ENCODE assay signal across 11 mouse cellular contexts in genomic region chr1:44155287-44155686, GRCm38 (mm10). TPM values are rescaled to one million over a fixed set of nuclear protein-coding genes. Genes with fewer than 3 reads are reported as not detected.
DNase-seq lines count a peak whose midpoint lies in the region; ATAC-seq and TF ChIP-seq lines count a peak whose summit lies in the region.
"Had no signal": no experiment of that assay in that cellular context is flagged by ENCODE, and none has a peak within 500 bp of the region (broad histone marks: within the 10 kb centered on the region; RNA-seq: fewer than 3 reads in every experiment).

No protein-coding gene starts in this region.

- peak; percentile 41; the same call in 1 of the 2 replicates for ATAC-seq in frontal cortex, adult (ENCODE audit: low TSS enrichment)
- no peak for ATAC-seq in stomach, postnatal 0 days (ENCODE audit: low FRiP score, low TSS enrichment)

- TF ChIP-seq EP300 in stomach, postnatal 0 days (optimal IDR thresholded peaks at IDR 0.05): no peak

- H3K36me3 ChIP-seq in stomach, postnatal 0 days (ENCODE audit: control insufficient read depth, insufficient read depth, low read length): peaks cover 8% of the 10 kb centered on the region

- H3K4me3 ChIP-seq in stomach, postnatal 0 days (ENCODE audit: low read depth, low read length): no peak overlapping the region
- H3K4me3 ChIP-seq: hindbrain, embryonic 15.5 days; limb, embryonic 13.5 days had no signal

- 95% methylated on average over 4 of the region's 4 CpGs for WGBS in stomach, postnatal 0 days

- H3K4me2 ChIP-seq in stomach, postnatal 0 days (replicated peaks; ENCODE audit: low read depth): no peak overlapping the region
- H3K4me2 ChIP-seq: hindbrain, embryonic 15.5 days; limb, embryonic 13.5 days had no signal

- no peak for DNase-seq in frontal cortex, postnatal 36 days (ENCODE audit: low spot score in 2 of 2)
- DNase-seq in lung, postnatal 10 days: peak; percentile 13
- no peak for DNase-seq in lung, postnatal 4 days
- DNase-seq in ZHBTc4 (ENCODE audit: low read depth, low spot score): peak; percentile 25
- no peak for DNase-seq in stomach, postnatal 0 days (ENCODE audit: low spot score)
- DNase-seq in left cerebral cortex, adult 11 months (ENCODE audit: low spot score): no peak
- no peak for DNase-seq in spleen, postnatal 10 days (ENCODE audit: low spot score in 2 of 2)
- DNase-seq: gastrocnemius, postnatal 14 days had no signal

- no peaks in the 10 kb centered on the region for H3K9me3 ChIP-seq in stomach, postnatal 0 days (ENCODE audit: control insufficient read depth, low read length)
- H3K9me3 ChIP-seq: hindbrain, embryonic 15.5 days; limb, embryonic 13.5 days had no signal

- no peaks in the 10 kb centered on the region for H3K27me3 ChIP-seq in stomach, postnatal 0 days (ENCODE audit: control insufficient read depth, insufficient read depth, low read length)
- H3K27me3 ChIP-seq: hindbrain, embryonic 15.5 days; limb, embryonic 13.5 days had no signal

- H3K27ac ChIP-seq in stomach, postnatal 0 days (replicated peaks): no peak overlapping the region
- H3K27ac ChIP-seq: hindbrain, embryonic 15.5 days; limb, embryonic 13.5 days had no signal

- H3K4me1 ChIP-seq in stomach, postnatal 0 days (replicated peaks; ENCODE audit: control insufficient read depth, insufficient read depth): no peaks in the 10 kb centered on the region
- H3K4me1 ChIP-seq: hindbrain, embryonic 15.5 days; limb, embryonic 13.5 days had no signal

- H3K9ac ChIP-seq in stomach, postnatal 0 days (ENCODE audit: low read length): no peak overlapping the region
- H3K9ac ChIP-seq: hindbrain, embryonic 15.5 days; limb, embryonic 13.5 days had no signal

- TF ChIP-seq CTCF in stomach, postnatal 0 days (IDR thresholded peaks at IDR 0.05; ENCODE audit: low read depth): peak; percentile 61

RNA-seq across cellular contexts. Expression of gene Ercc5, which starts 7.7 kb away (rescaled TPM):
- polyA plus RNA-seq in stomach, postnatal 0 days (2015; fragmentation: Nextera tagmentation; extraction: Ambion mirVana): 9.1 and 9.7 TPM in 2 replicates

RNA-seq across cellular contexts. Expression of gene Bivm, which starts 36.5 kb away (rescaled TPM):
- polyA plus RNA-seq in stomach, postnatal 0 days (2015; fragmentation: Nextera tagmentation; extraction: Ambion mirVana): 7.4 and 8.0 TPM in 2 replicates

RNA-seq across cellular contexts. Expression of gene Kdelc1, which starts 36.7 kb away (rescaled TPM):
- polyA plus RNA-seq in stomach, postnatal 0 days (2015; fragmentation: Nextera tagmentation; extraction: Ambion mirVana): 19.5 and 20.6 TPM in 2 replicates

RNA-seq across cellular contexts. Expression of gene Tex30, which starts 53.0 kb away (rescaled TPM):
- 43.8 and 47.6 TPM in 2 replicates for polyA plus RNA-seq in stomach, postnatal 0 days (2015; fragmentation: Nextera tagmentation; extraction: Ambion mirVana)

Comparison
In these comparisons a context has a peak if more than half of its experiments do, and no peak if none do; other contexts are left out.
1. DNase-seq: peak in lung, postnatal 10 days (single experiment) and ZHBTc4 (single experiment); none in frontal cortex, postnatal 36 days (0 of 2), lung, postnatal 4 days (0 of 2), stomach, postnatal 0 days (single experiment), left cerebral cortex, adult 11 months (single experiment) and spleen, postnatal 10 days (0 of 2).